Mouse (Mus musculus) spleen, postnatal 4 days (tissue): ENCODE measurements around the gene Syn2.
"Not testable (repeated sequence)": the region's sequence is repeated elsewhere in the genome, so short reads cannot be mapped to it uniquely, and the experiment has no call there.

Experiments used
- DNase-seq, 2 experiments: peaks; one replicate each; pipeline ENCODE4 v3.0.0; 2022; ENCODE audit warnings: low spot score in 2 of 2

The Syn2 gene

GRCm38 (mm10) chr6:115174845-115175244, 40.1 kb downstream of the Syn2 start:
- no peak for DNase-seq

GRCm38 (mm10) chr6:115178826-115179225, 44.1 kb downstream of the Syn2 start:
- no peak for DNase-seq

GRCm38 (mm10) chr6:115181094-115181493, 46.4 kb downstream of the Syn2 start:
- no peak for DNase-seq

GRCm38 (mm10) chr6:115191111-115191510, 56.4 kb downstream of the Syn2 start:
- no peak for DNase-seq

- no peak for DNase-seq
Observed at GRCm38 (mm10) chr6:115200753-115201152, 66.1 kb downstream of the Syn2 start.

GRCm38 (mm10) chr6:115203029-115203428, 68.3 kb downstream of the Syn2 start:
- no peak for DNase-seq

DNA sequence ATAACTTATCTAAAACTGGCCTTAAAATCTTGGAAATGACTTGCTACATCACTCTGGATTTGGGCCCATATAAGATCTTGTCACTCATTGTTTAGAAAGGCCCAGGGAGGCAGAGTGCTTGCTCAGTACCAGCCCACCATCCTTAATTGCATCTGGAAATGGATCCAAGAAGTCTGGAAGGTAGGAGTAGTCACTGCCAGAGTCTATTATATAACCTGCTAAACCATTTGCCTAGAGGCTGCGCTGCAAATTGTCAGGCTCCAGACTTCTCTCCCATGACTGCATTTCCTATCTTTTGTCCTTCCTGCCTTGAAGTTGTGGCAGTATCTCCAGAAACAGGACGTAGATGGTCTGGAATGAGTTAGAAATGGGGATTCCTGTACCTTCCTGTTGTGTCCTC, 75.5 kb downstream of the Syn2 start:
- DNase-seq, result no peak

- no peak for DNase-seq
Observed at GRCm38 (mm10) chr6:115210820-115211219, 76.1 kb downstream of the Syn2 start.

DNA sequence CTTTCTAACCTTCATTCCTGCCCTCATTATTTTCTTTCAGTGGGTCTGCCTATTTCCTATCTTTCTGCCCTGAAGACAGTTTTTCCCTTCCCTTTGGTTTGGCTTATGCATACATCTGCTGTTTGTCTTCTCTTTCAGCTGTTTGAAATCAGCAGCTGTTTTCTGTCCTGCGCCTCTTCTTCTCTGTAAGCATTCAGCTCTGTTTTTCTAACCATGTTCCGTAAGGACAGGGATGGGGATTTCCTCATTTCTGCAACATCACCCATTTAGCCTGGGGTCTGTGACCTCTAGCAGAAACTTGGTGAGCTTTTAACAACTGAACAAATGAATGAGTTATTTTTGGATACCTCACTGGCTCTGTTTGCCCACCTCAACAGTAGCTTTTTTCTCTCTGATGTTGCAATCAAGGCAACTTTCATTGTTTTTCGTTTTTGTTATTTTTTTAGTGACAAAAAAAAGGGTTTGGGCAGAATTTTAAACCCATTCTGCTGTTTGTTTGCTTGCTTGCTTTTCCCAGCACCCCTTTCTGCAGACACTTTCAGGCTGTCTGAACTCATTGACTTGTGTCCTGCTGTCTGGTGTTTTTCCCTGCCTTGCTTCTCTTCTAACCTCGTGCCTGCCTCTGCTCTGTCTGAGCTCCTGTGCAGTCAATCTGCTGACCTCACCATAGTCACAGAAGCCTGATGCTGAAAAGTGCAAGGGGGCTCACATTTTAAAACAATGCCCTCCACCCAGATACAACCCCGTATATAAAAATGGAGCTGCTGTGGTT, 77.6 kb downstream of the Syn2 start:
- DNase-seq, result no peak

DNA sequence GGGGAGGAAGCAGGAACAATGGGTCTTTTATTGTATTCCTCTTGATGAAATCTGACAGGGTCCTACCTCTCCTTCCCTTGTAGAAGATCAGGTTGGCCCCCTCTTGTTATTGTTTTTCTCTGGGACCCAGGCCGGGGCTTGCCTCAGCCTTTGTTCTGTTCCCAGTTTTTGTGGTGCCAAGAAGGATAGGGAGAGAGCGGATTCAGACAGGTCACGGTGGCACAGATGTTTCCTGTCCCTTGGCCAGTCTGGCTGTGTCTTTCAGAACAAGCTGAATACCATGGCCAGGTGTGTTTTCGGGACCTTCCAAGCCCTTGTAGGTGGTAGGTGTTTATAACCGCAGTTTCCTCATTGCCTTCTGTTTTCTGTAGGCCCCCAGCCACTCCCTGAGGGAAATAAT, 78.4 kb downstream of the Syn2 start:
- DNase-seq, result no peak

DNA sequence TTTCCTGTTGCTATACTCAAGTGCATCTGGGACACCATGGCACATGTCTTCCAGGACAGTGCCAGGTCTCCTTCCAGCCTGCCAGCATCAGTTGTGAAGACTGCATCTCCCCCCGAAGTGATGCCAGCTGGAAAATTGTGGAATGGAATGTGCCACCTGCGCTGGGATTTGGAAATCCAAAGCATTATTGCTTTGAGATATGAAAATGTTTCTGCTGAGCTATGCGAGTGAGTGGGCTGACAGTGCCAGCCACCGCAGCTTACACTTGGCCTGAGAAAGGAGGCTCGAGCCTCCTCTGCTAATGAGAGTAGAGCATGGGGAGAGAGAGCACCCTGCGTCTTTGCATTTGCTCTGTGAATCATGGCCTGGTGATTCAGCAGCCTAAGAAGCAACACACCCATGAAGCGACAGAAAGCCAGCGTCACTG, 86.5 kb downstream of the Syn2 start:
- no peak for DNase-seq

DNA sequence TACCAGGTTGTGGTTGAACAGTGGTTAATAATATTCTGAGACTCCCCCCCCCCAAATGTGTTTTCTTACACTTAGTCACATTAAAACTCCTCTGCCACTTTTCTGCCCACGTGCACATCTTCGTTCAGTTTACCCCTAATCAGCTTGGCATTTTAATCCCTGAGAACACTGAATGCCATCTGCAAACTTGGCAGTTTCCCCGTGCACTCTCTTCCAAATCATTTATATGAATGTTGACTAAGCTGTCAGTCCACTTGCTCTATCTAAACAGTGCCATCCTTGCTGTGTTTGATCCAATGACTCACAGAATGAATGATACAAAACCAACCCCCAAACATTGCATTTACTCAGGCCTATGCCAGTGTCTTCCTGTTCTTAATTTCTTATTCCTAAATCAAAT, 90.8 kb downstream of the Syn2 start:
- DNase-seq, result no peak

DNA sequence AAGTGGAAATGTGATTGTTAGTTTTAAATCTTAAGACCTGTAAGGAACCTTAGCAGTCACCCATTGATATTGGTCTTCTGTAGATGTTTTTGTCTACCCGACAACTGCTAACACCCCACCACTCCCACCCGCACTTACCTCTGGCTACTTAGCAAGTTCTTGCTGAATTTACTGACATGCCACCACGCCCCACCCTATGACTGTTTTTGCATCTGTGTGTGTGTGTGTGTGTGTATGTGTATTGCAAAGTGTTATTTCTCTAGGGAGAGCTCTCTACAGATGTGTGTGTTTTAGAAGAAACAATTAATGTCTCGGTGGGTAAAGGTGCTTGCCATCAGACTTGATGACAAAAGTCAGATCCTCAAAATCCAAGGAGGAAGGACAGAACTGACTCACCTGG, 92.3 kb downstream of the Syn2 start, which contains the start of gene Gm17482:
Gm17482 (plus strand) TSS at position 301 of the 400 bp plus-strand sequence.
- no peak for DNase-seq

DNA sequence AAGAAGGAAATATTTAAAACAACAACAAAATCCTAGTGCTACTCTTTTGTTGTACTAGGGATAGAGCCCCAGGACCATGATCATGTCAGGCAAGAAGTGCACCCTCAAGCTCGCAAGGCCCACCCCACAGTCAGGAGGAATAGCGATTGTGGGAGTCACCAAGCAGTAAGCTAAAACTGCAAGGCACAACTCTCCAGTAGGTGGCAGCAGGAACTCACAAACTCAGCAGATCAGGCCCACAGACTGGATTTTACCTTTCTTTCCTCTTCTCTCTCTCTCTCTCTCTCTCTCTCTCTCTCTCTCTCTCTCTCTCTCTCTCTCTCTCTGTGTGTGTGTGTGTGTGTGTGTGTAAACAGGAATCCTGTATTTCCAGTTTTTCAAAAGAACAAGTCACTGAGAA, 92.8 kb downstream of the Syn2 start:
- peak; percentile 59 to 75 for DNase-seq

DNA sequence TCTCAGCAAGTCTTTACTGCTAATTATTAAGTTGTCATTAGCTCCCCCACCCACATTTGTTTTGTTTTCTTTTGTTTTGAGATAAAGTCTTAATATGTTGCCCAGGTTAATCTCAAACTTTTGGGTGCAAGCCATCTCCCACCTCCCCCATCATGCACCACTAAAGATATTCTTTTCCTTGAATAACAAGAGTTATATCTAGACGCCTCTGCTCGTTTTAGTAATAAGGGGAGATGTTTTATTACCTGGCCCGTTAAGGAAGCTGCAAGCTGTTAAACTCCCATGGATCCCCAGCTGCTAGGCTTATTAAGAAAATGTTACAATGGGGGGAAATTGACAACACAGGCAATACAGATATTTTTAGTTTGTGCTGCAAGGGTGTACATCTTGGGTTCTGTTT, 95.9 kb downstream of the Syn2 start:
- no peak for DNase-seq

DNA sequence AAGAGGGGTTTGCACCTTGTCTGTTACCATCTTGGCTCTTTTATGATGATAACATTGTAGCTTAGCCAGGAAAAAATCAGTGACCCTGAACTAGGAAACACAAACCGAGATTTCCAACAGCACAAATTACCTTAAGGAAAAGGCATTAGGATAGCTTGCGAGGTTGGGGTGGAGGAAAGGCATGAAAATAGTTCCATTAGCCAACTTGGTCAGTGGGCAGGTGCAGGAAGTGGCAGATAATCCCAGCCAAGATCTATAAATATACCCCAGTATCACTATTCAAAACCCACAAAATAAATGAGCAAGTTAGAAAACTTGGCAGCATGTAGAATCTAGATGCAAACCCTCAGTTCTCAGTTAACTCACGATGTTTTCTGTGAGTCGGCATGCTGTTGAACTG, 97.1 kb downstream of the Syn2 start:
- no peak for DNase-seq

DNA sequence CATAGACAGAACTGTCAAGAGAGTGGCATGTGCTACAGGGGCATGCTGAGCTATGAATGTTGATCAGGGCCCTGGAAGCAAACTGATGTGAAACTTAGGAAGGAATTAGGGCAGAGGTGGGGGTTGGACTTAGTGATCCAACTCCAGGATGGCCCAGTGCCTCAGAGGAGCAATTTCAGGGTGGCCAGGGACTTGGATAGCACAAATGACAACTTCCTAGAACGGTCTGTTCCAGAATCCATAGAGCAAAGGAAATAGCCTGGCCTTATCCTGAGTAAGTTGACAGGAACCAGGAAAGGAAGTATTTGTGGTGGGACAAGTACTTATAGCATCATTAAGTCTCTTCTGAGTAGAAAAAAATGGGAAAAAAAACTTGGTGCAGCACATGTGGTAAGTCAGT, 97.9 kb downstream of the Syn2 start:
- no peak for DNase-seq

DNA sequence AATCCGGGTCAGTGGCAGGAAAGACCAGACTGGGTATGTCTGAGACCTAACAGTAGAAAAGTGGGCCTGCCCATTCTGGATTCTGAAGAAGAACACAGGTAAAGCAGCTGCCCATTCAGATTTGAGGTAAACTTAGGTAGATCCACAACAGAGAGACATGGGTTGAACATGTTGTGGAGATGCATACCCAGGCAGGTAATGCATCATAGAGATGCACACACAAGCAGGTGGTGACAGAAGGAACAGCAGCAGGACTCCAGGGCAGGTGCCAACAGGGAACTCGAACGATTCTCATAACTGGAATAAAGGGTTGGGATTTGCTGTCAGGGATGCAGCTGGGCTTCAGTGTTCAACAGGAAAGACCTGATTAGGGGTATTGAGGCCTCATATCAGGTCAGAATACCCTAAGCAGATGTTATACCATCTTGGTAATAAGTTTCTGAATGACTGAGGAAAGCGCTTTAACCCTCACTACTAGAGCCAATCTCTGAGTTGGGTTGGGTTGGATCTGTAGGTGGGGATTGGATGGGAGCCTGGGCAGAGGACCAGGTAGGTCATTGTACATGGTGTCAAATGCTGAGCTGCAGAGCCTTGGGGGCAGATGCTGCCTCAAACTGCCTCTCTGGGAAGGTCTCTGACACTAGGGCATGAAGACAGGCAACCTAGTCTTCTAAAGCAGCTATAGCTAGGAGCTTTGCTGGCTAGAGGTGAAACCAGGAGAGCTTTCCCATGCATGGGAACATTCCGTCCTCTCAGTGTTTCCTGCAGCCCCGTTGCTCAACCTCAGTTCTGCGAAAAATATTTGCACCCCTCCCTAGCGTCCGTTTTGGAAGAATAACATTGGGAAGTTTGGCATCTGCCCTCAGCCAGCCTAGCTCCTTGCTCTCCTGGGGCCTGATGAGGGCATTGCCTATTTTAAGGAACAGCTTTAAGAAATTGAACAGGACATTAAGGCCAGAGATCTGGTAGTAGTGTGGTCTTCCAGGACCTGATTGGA, 103.6 kb downstream of the Syn2 start:
- DNase-seq, result no peak

GRCm38 (mm10) chr6:115239335-115239734, 104.6 kb downstream of the Syn2 start:
- DNase-seq, result no peak

- DNase-seq, result not testable (repeated sequence)
Observed at GRCm38 (mm10) chr6:115240431-115240830, 105.7 kb downstream of the Syn2 start.

DNA sequence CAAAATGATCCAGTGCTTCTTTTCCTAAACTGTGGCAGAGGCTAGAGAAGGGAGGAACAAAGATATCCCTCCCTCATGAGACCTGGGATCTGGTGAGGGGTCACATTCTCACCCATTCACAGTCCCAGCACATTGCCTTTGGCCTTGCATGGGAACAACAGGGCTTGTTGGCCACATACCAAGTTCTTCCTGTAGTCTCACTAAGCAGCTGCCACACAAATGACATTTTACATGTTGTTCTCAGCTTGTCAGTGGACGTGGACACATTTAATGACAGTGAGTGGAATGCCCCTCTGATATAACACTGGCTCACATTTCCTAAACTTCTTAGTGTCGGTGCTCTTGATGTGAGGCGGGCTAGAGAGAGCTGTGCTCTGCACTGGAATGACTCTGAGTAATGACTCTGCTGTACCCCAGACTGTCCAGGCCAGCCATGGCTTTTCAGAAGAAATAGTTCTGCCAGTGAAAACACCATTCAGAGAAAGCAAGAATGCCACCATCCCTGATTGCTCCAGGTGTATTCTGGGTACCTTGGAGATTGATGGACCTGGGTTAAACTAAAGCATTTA, 106.5 kb downstream of the Syn2 start:
- no peak for DNase-seq

DNA sequence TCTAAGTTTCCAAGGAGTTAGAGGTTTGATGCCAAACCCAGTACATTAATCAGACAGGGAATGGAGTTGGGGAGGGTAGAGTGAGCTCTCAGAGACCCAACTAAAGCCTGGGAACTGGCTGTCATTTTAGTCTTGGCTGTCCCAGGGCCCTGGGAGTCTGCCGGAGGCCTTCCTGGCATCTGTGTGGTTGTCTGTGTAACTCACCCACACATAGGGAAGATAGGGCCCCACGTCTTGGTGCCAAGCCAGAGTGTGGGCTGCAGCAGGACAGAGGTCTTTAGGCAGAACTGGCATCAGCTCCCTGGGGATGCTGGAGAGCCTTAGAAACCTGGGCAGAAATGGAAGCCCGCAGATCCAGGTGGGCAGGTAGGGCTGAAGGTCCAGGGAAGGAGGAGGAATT, 107.2 kb downstream of the Syn2 start:
- no peak for DNase-seq
